Mouse (Mus musculus) forebrain, embryonic 15.5 days (tissue): ENCODE measurements around the gene Abtb2. TPM values are rescaled to one million over a fixed set of nuclear protein-coding genes. Genes with fewer than 3 reads are reported as not detected.
"Not testable (repeated sequence)": the region's sequence is repeated elsewhere in the genome, so short reads cannot be mapped to it uniquely, and the experiment has no call there.

Experiments
- ATAC-seq: fragments of 200-750 bp; cut with Nextera tagmentation; replicated peaks from 2 replicates; pipeline ENCODE4 v1.8.0; 2017; ENCODE audit warnings: mild to moderate bottlenecking, moderate TSS enrichment, moderate library complexity
- H3K27ac ChIP-seq: fragments of 300-500 bp; sonication (generic); replicated peaks from 2 replicates; pipeline ENCODE4 v1.5.1; 2015; ENCODE audit warnings: mild to moderate bottlenecking, inconsistent platforms
- H3K27me3 ChIP-seq: fragments of 300-500 bp; sonication (generic); 2 replicates; pipeline ENCODE4 v1.6.1; 2015; ENCODE audit warnings: inconsistent platforms
- H3K36me3 ChIP-seq: fragments of 300-500 bp; sonication (generic); 2 replicates; pipeline ENCODE4 v1.6.1; 2015; ENCODE audit warnings: mild to moderate bottlenecking, inconsistent platforms
- H3K4me1 ChIP-seq: fragments of 300-500 bp; sonication (generic); 2 replicates; pipeline ENCODE4 v1.6.1; 2015; ENCODE audit warnings: inconsistent platforms
- H3K4me2 ChIP-seq: fragments of 300-500 bp; sonication (generic); replicated peaks from 2 replicates; pipeline ENCODE4 v1.6.1; 2015; ENCODE audit warnings: mild to moderate bottlenecking, inconsistent platforms
- H3K4me3 ChIP-seq: fragments of 300-500 bp; sonication (generic); 2 replicates; pipeline ENCODE4 v1.5.1; 2015; ENCODE audit warnings: mild to moderate bottlenecking, inconsistent platforms
- H3K9ac ChIP-seq: fragments of 300-500 bp; sonication (generic); replicated peaks from 2 replicates; pipeline ENCODE4 v1.6.1; 2015; ENCODE audit warnings: mild to moderate bottlenecking, inconsistent platforms
- H3K9me3 ChIP-seq: fragments of 300-500 bp; sonication (generic); 2 replicates; pipeline ENCODE4 v1.6.1; 2016; ENCODE audit warnings: inconsistent platforms
- whole genome bisulfite sequencing: fragments of 180-500 bp; shearing (Covaris S2); methylation state at CpG from one replicate; pipeline ENCODE4 v1.1.7; 2015; ENCODE audit warnings: mixed read lengths; 5-methylcytosine and 5-hydroxymethylcytosine counted together
- polyA plus RNA-seq: library from polyadenylated mRNA; unstranded; fragments of >200 nt; fragmentation: Nextera tagmentation; extraction: Ambion mirVana; gene quantifications from 2 replicates; pipeline ENCODE4 v1.2.1, GENCODE M21; 2015

Abtb2 gene
- polyA plus RNA-seq: 7.4 TPM in 2 replicates

GRCm38 (mm10) chr2:103565732-103566422 is at the start of gene Abtb2:
Gene Abtb2 (plus strand): TSS chr2:103566310.
- no peaks in the 10 kb centered on the region; the same call in 1 of the 2 replicates for H3K27me3 ChIP-seq
- H3K27ac ChIP-seq: peak within 1 kb of the TSS; percentile 63
- peak within 1 kb of the TSS; percentile 98 for H3K4me2 ChIP-seq
- peak; percentile 97 for ATAC-seq
- peak within 1 kb of the TSS; percentile 63 for H3K4me3 ChIP-seq
- WGBS: under 1% methylated on average over 34 of the region's 34 CpGs
- H3K9ac ChIP-seq: peak within 1 kb of the TSS; percentile 55
- no peaks in the 10 kb centered on the region for H3K9me3 ChIP-seq
- no peaks in the 10 kb centered on the region for H3K36me3 ChIP-seq
- H3K4me1 ChIP-seq: peaks cover 33% of the 10 kb centered on the region

DNA sequence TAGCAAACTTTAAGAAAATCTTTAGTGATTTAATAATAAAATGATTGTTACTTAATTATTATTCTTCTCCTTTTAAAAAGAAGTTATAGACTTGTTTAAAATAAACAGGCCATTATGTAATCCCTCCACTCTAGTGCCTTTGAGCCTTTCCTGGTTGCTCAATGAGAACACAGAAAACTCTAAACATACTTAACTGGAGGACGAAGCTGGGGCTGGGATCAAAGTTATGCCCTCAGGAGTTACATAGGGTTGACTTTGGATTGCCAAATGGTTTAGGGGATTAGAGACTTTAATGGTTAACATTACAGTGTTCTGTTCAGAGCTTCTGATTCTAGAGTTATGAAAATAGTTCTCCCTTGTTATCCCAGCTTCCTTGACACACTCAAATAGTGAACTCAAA is 49.6 kb upstream of the Abtb2 start:
- H3K4me1 ChIP-seq: no peaks in the 10 kb centered on the region
- no peak for ATAC-seq

GRCm38 (mm10) chr2:103525596-103525995 is 40.5 kb upstream of the Abtb2 start:
- H3K9ac ChIP-seq: no peak overlapping the region
- H3K4me3 ChIP-seq: no peak overlapping the region
- no peaks in the 10 kb centered on the region for H3K9me3 ChIP-seq
- H3K4me2 ChIP-seq: no peak overlapping the region
- WGBS: 97% methylated on average over 1 of the region's 1 CpGs
- no peak for ATAC-seq
- no peak overlapping the region for H3K27ac ChIP-seq
- H3K4me1 ChIP-seq: no peaks in the 10 kb centered on the region
- no peaks in the 10 kb centered on the region for H3K27me3 ChIP-seq
- H3K36me3 ChIP-seq: no peaks in the 10 kb centered on the region

More for the DNA sequence above, 49.6 kb upstream of the Abtb2 start:
- Histone ChIP-seq H3K4me2 (no peak overlapping the region), H3K27me3 (no peaks in the 10 kb centered on the region), H3K36me3 (no peaks in the 10 kb centered on the region), H3K9ac (no peak overlapping the region), H3K9me3 (no peaks in the 10 kb centered on the region), H3K27ac (no peak overlapping the region), H3K4me3 (no peak overlapping the region)
- 68% methylated on average over 1 of the region's 1 CpGs for WGBS

GRCm38 (mm10) chr2:103547132-103547531 is 19.0 kb upstream of the Abtb2 start:
- Histone ChIP-seq H3K27ac (no peak overlapping the region), H3K36me3 (no peaks in the 10 kb centered on the region), H3K27me3 (no peaks in the 10 kb centered on the region), H3K9me3 (no peaks in the 10 kb centered on the region), H3K4me2 (no peak overlapping the region), H3K9ac (no peak overlapping the region), H3K4me1 (no peaks in the 10 kb centered on the region), H3K4me3 (no peak overlapping the region)
- 8% methylated on average over 2 of the region's 2 CpGs for whole genome bisulfite sequencing
- ATAC-seq: no peak

GRCm38 (mm10) chr2:103550301-103550700 is 15.8 kb upstream of the Abtb2 start:
- not testable (repeated sequence) for H3K4me3 ChIP-seq, H3K9ac ChIP-seq, H3K27me3 ChIP-seq, H3K4me2 ChIP-seq, H3K27ac ChIP-seq, ATAC-seq, H3K4me1 ChIP-seq, H3K36me3 ChIP-seq, H3K9me3 ChIP-seq
- WGBS: 93% methylated on average over 2 of the region's 2 CpGs

DNA sequence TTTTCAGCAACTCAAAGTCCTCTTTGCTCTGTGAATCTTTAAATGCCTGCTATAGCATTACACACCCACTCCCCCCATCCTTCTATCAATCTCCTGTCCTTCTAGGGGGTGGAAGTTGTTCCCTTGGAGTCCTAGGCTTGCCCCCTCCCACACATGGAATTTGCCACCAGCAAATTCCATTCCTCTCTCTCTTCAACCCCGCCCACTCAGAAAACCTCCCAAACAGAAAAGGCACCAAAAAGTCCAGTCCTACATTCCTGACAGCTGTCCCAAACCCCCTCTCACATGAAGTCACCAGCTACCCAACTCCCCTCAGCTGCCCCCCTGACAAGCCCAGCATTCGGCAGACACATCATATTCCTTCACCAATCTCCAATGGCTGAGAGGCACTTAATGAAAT is 12.1 kb upstream of the Abtb2 start:
- Histone ChIP-seq H3K36me3 (no peaks in the 10 kb centered on the region), H3K4me1 (no peaks in the 10 kb centered on the region), H3K4me3 (no peak overlapping the region), H3K9ac (no peak overlapping the region), H3K4me2 (no peak overlapping the region), H3K27ac (no peak overlapping the region), H3K27me3 (no peaks in the 10 kb centered on the region), H3K9me3 (no peaks in the 10 kb centered on the region)
- ATAC-seq: no peak
- WGBS: 76% methylated on average over 2 of the region's 2 CpGs

GRCm38 (mm10) chr2:103556125-103556877 is 9.8 kb upstream of the Abtb2 start:
- Histone ChIP-seq H3K36me3 (no peaks in the 10 kb centered on the region), H3K9ac (no peak overlapping the region), H3K27ac (no peak overlapping the region), H3K4me3 (no peak overlapping the region), H3K9me3 (no peaks in the 10 kb centered on the region), H3K4me1 (no peaks in the 10 kb centered on the region), H3K4me2 (no peak overlapping the region), H3K27me3 (no peaks in the 10 kb centered on the region)
- no peak for ATAC-seq
- 69% methylated on average over 10 of the region's 10 CpGs for WGBS

- Histone ChIP-seq H3K9me3 (no peaks in the 10 kb centered on the region), H3K9ac (no peak overlapping the region), H3K4me2 (no peak overlapping the region), H3K4me1 (peaks cover 11% of the 10 kb centered on the region), H3K36me3 (no peaks in the 10 kb centered on the region), H3K27ac (no peak overlapping the region), H3K27me3 (no peaks in the 10 kb centered on the region; the same call in 1 of the 2 replicates), H3K4me3 (no peak overlapping the region)
- ATAC-seq: no peak
- WGBS: 77% methylated on average over 4 of the region's 4 CpGs
Measured at GRCm38 (mm10) chr2:103560955-103561354, 5.2 kb upstream of the Abtb2 start.

DNA sequence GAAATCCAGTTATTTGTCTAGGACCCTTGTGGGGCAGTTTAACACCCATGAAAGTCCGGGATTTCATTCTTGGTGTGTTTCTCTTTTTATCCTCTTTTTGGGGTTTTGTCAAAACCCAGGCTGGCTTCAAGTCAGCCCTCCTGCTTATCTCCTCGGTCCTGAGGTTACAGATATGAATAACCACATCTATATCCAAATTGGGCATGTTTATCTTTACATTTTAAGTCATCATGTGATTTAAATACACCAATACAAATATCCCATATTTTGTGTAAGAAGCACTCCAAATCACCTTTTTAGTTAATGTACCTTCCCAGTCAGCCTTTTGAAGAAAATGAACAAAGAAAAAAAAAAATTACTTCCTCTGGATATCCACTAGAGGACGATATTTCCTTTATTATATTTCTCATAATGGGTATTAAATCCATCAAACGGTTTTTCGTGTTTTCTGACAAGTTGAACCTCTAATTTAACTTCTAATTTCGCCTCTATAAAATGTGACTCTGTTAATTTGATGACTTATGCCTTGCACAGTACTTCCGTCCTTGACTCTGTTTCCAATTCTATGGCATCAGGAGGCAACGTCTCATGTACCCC is 1.6 kb upstream of the Abtb2 start:
- ATAC-seq: no peak
- Histone ChIP-seq H3K9ac (peak overlapping the region; percentile 34), H3K4me1 (peaks cover 33% of the 10 kb centered on the region), H3K9me3 (no peaks in the 10 kb centered on the region), H3K36me3 (no peaks in the 10 kb centered on the region), H3K27me3 (no peaks in the 10 kb centered on the region; the same call in 1 of the 2 replicates), H3K4me3 (peak overlapping the region; percentile 63), H3K4me2 (peak overlapping the region; percentile 98), H3K27ac (peak overlapping the region; percentile 36; the same call in 1 of the 2 replicates)
- WGBS: 11% methylated on average over 8 of the region's 8 CpGs

DNA sequence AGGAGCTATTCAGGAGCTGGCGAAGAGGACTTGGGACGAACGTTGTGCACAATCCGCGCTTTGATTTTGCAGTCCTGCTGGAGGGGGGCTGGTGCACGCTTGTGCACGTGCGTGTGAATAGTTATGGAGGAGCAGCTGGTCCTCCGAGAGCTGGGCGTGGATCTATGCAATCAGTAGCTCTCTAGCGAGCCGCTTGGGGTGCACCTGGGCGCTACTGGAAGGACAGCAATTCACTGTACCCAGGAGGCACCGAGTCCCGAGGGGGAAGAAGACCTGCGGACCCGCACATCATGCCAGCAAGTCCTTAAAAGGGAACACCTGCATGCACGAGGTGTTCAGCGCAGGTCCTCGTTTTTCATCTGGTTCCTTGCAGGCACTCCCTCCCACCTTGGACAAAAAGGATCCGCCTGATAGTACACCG is 929 bp upstream of the Abtb2 start:
- Histone ChIP-seq H3K4me3 (peak overlapping the region; percentile 63), H3K9ac (peak overlapping the region; percentile 34), H3K27ac (peak overlapping the region; percentile 36; the same call in 1 of the 2 replicates), H3K4me1 (peaks cover 33% of the 10 kb centered on the region), H3K27me3 (no peaks in the 10 kb centered on the region; the same call in 1 of the 2 replicates), H3K36me3 (no peaks in the 10 kb centered on the region), H3K4me2 (peak overlapping the region; percentile 98), H3K9me3 (no peaks in the 10 kb centered on the region)
- under 1% methylated on average over 22 of the region's 22 CpGs for WGBS
- ATAC-seq: peak; percentile 51

- H3K9me3 ChIP-seq: no peaks in the 10 kb centered on the region
- peak overlapping the region; percentile 55 for H3K9ac ChIP-seq
- H3K4me2 ChIP-seq: peak overlapping the region; percentile 98
- H3K4me1 ChIP-seq: peaks cover 33% of the 10 kb centered on the region
- H3K4me3 ChIP-seq: peak overlapping the region; percentile 63
- H3K27me3 ChIP-seq: no peaks in the 10 kb centered on the region; the same call in 1 of the 2 replicates
- no peaks in the 10 kb centered on the region for H3K36me3 ChIP-seq
- peak; percentile 57 for ATAC-seq
- peak overlapping the region; percentile 63; the same call in 1 of the 2 replicates for H3K27ac ChIP-seq
- under 1% methylated on average over 39 of the region's 40 CpGs for WGBS
Measured at GRCm38 (mm10) chr2:103566423-103566712, 258 bp downstream of the Abtb2 start.
